Mouse (Mus musculus) bone marrow, adult 2 months (tissue): ENCODE measurements at regions not wholly inside any gene's neighbourhood (a gene's known extent, or its start where the extent isn't known, plus 50 kb on each side); places are given as distances from the start of the nearest gene placed in this dataset.

Experiments
- CTCF ChIP-seq: fragments of 200-500 bp; IDR thresholded peaks from 2 replicates; pipeline ENCODE4 v1.5.1; 2011; ENCODE audit warnings: low read length, control low read depth; ENCODE audit not compliant: control insufficient read depth, insufficient read depth
- POLR2A ChIP-seq: fragments of 200-500 bp; IDR thresholded peaks from 2 replicates; pipeline ENCODE4 v1.6.1; 2011; ENCODE audit warnings: low read depth, mild to moderate bottlenecking, control low read depth, low read length, borderline replicate concordance; ENCODE audit not compliant: control insufficient read depth

DNA sequence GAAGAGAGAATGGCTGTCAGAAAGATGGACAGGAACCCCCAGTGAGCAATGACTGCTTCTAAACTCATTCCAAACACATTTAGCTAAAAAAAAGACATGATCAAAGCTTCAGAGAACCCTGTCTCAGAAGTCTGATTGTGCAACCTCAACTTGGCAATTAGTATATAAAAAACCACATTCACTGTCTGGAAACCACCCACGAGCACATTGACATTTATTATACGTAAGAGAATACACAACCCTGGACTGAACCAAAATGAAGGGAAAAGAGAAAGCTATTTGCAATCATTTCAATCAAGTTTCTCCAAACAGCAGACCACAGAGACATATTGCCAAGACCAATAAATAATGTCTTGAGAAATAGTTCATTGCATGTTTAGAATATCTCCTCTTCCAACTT is 820.7 kb upstream of the Adgrl2 start:
- TF ChIP-seq CTCF (no peak), POLR2A (no peak)
